Mouse (Mus musculus) olfactory bulb, adult 2 months (tissue): ENCODE measurements around the gene Lce1b. TPM values are rescaled to one million over a fixed set of nuclear protein-coding genes. Genes with fewer than 3 reads are reported as not detected.
"Not testable (repeated sequence)": the region's sequence is repeated elsewhere in the genome, so short reads cannot be mapped to it uniquely, and the experiment has no call there.

Source experiments
- H3K27ac ChIP-seq: fragments of 200-500 bp; 2 replicates; pipeline ENCODE4 v1.5.1; 2012; ENCODE audit warnings: low read depth, low read length; ENCODE audit not compliant: insufficient read depth
- H3K4me1 ChIP-seq: fragments of 200-500 bp; 2 replicates; pipeline ENCODE4 v1.6.1; 2012; ENCODE audit warnings: low read length; ENCODE audit not compliant: control insufficient read depth, insufficient read depth
- H3K4me3 ChIP-seq: fragments of 200-500 bp; 2 replicates; pipeline ENCODE4 v1.5.1; 2012; ENCODE audit warnings: mild to moderate bottlenecking, low read depth, low read length, moderate library complexity; ENCODE audit not compliant: insufficient read depth
- CTCF ChIP-seq: fragments of 200-500 bp; IDR thresholded peaks from 2 replicates; pipeline ENCODE4 v1.5.1; 2012; ENCODE audit warnings: low read depth, mild to moderate bottlenecking, low read length, moderate library complexity; ENCODE audit not compliant: insufficient read depth
- POLR2A ChIP-seq: fragments of 200-500 bp; IDR thresholded peaks from 2 replicates; pipeline ENCODE4 v1.6.1; 2012; ENCODE audit warnings: mild to moderate bottlenecking, low read depth, low read length, moderate library complexity; ENCODE audit not compliant: insufficient read depth
- WGBS: fragments of 180-500 bp; shearing (Covaris S2); methylation state at CpG from one replicate; pipeline ENCODE4 v1.1.7; 2018; 5-methylcytosine and 5-hydroxymethylcytosine counted together
- polyA plus RNA-seq: library from polyadenylated mRNA; stranded (reverse); fragments of >200 nt; gene quantifications from 2 replicates; pipeline ENCODE4 v1.2.4, GENCODE M21; 2012; ENCODE audit warnings: low replicate concordance; ENCODE audit not compliant: missing spikeins, insufficient read depth, insufficient read length

Lce1b gene
- polyA plus RNA-seq = not detected in 2 replicates

- Histone ChIP-seq H3K4me1 (no peaks in the 10 kb centered on the region), H3K4me3 (no peak within 1 kb of the TSS), H3K27ac (no peak within 1 kb of the TSS)
- TF ChIP-seq CTCF (no peak), POLR2A (no peak)
These were observed at the start of gene Lce1b for GRCm38 (mm10) chr3:92656826-92657225. Gene Lce1b, minus strand, starts transcription at chr3:92656926.

- TF ChIP-seq CTCF = no peak
- TF ChIP-seq POLR2A = no peak
- Histone ChIP-seq H3K4me1 (no peaks in the 10 kb centered on the region), H3K4me3 (no peak overlapping the region), H3K27ac (no peak overlapping the region)
- 23% methylated on average over 1 of the region's 1 CpGs for WGBS
These were observed 37.9 kb upstream of the Lce1b start for GRCm38 (mm10) chr3:92694613-92695012.

GRCm38 (mm10) chr3:92691688-92692087, 35.0 kb upstream of the Lce1b start:
- no peak for TF ChIP-seq CTCF
- TF ChIP-seq POLR2A = no peak
- H3K4me3 ChIP-seq = no peak overlapping the region
- H3K4me1 ChIP-seq = no peaks in the 10 kb centered on the region
- no peak overlapping the region for H3K27ac ChIP-seq

- not testable (repeated sequence) for H3K4me1 ChIP-seq, H3K27ac ChIP-seq, H3K4me3 ChIP-seq
- 85% methylated on average over 16 of the region's 16 CpGs for WGBS
These were observed 32.4 kb upstream of the Lce1b start for GRCm38 (mm10) chr3:92689154-92689553.

- Histone ChIP-seq H3K4me3 (no peak within 1 kb of the TSS), H3K27ac (no peak within 1 kb of the TSS), H3K4me1 (no peaks in the 10 kb centered on the region)
- WGBS = 79% methylated on average over 2 of the region's 2 CpGs
- TF ChIP-seq POLR2A (no peak), CTCF (no peak)
These were observed 30.4 kb upstream of the Lce1b start, which contains the start of gene Lce1d for GRCm38 (mm10) chr3:92687110-92687509. Gene Lce1d, minus strand, starts transcription at chr3:92687210.

GRCm38 (mm10) chr3:92678947-92679346, 22.2 kb upstream of the Lce1b start, which contains the start of gene Lce1c:
Gene Lce1c, plus strand, starts transcription at chr3:92679247.
- WGBS = 92% methylated on average over 4 of the region's 4 CpGs
- no peak within 1 kb of the TSS for H3K27ac ChIP-seq
- H3K4me1 ChIP-seq = no peaks in the 10 kb centered on the region
- TF ChIP-seq POLR2A (no peak), CTCF (no peak)
- H3K4me3 ChIP-seq = no peak within 1 kb of the TSS

- H3K27ac ChIP-seq = no peak within 1 kb of the TSS
- no peak for TF ChIP-seq POLR2A
- no peak for TF ChIP-seq CTCF
- no peak within 1 kb of the TSS for H3K4me3 ChIP-seq
- no peaks in the 10 kb centered on the region for H3K4me1 ChIP-seq
These were observed 13.5 kb upstream of the Lce1b start, which contains the start of gene Lce1a2 for GRCm38 (mm10) chr3:92670215-92670614. Gene Lce1a2, minus strand, starts transcription at chr3:92670315.

- 89% methylated on average over 1 of the region's 1 CpGs for WGBS
- H3K27ac ChIP-seq = no peak within 1 kb of the TSS
- no peaks in the 10 kb centered on the region for H3K4me1 ChIP-seq
- no peak within 1 kb of the TSS for H3K4me3 ChIP-seq
- TF ChIP-seq CTCF (no peak), POLR2A (no peak)
These were observed 8.5 kb downstream of the Lce1b start, which contains the start of gene Lce1a1 for GRCm38 (mm10) chr3:92648207-92648606. Gene Lce1a1, minus strand, starts transcription at chr3:92648307.

GRCm38 (mm10) chr3:92639854-92640253, 16.9 kb downstream of the Lce1b start:
- WGBS = 97% methylated on average over 15 of the region's 15 CpGs
- no peak for TF ChIP-seq CTCF
- no peak for TF ChIP-seq POLR2A
- H3K4me1 ChIP-seq = no peaks in the 10 kb centered on the region
- no peak overlapping the region for H3K27ac ChIP-seq
- no peak overlapping the region for H3K4me3 ChIP-seq

- Histone ChIP-seq H3K4me3 (no peak overlapping the region), H3K4me1 (no peaks in the 10 kb centered on the region), H3K27ac (no peak overlapping the region)
- 58% methylated on average over 3 of the region's 3 CpGs for WGBS
- TF ChIP-seq POLR2A (no peak), CTCF (no peak)
These were observed 18.1 kb downstream of the Lce1b start for GRCm38 (mm10) chr3:92638653-92638991.
